Mouse (Mus musculus) spleen, postnatal 36 days (tissue): ENCODE results near the gene Trak2.
A peak's percentile ranks its signal among the peaks of the same experiment; 100 is the strongest.
"Not testable (repeated sequence)": the region's sequence is repeated elsewhere in the genome, so short reads cannot be mapped to it uniquely, and the experiment has no call there.

Experiments used
- DNase-seq, 2 experiments: peaks; one replicate each; pipeline ENCODE4 v3.0.0; 2022; ENCODE audit warnings: low spot score in 2 of 2, mixed read lengths in 1 of 2

Gene Trak2

GRCm38 (mm10) chr1:58889826-58890546 is 83.2 kb downstream of the Trak2 start:
- no peak for DNase-seq

GRCm38 (mm10) chr1:58885646-58886045 is 87.6 kb downstream of the Trak2 start:
- DNase-seq: no peak

- DNase-seq: peak; percentile 31 to 34
Measured at GRCm38 (mm10) chr1:58883279-58883678, 90.0 kb downstream of the Trak2 start.

GRCm38 (mm10) chr1:58879291-58879690 is 93.9 kb downstream of the Trak2 start:
- DNase-seq: not testable (repeated sequence)

GRCm38 (mm10) chr1:58876500-58876899 is 96.7 kb downstream of the Trak2 start:
- DNase-seq: not testable (repeated sequence)

- not testable (repeated sequence) for DNase-seq
Measured at GRCm38 (mm10) chr1:58860586-58860985, 112.6 kb downstream of the Trak2 start.

GRCm38 (mm10) chr1:58859738-58860365 is 113.4 kb downstream of the Trak2 start:
- peak; percentile 32 to 38 for DNase-seq

- DNase-seq: not testable (repeated sequence)
Measured at GRCm38 (mm10) chr1:58859131-58859530, 114.1 kb downstream of the Trak2 start.

- DNase-seq: not testable (repeated sequence)
Measured at GRCm38 (mm10) chr1:58856811-58857210, 116.4 kb downstream of the Trak2 start.
